Mouse (Mus musculus) thymus, postnatal 25 days (tissue): ENCODE results near the gene Lrrc8e.
"Not testable (repeated sequence)": the region's sequence is repeated elsewhere in the genome, so short reads cannot be mapped to it uniquely, and the experiment has no call there.

Experiments
- DNase-seq: peaks from one replicate; pipeline ENCODE4 v3.0.0; 2022

The Lrrc8e gene

GRCm38 (mm10) chr8:4222059-4222458 is 4.6 kb upstream of the Lrrc8e start:
- no peak for DNase-seq

- DNase-seq, result no peak
Measured at GRCm38 (mm10) chr8:4226323-4226722, 304 bp upstream of the Lrrc8e start.

- no peak for DNase-seq
Measured at GRCm38 (mm10) chr8:4227919-4228318, 1.3 kb downstream of the Lrrc8e start.

DNA sequence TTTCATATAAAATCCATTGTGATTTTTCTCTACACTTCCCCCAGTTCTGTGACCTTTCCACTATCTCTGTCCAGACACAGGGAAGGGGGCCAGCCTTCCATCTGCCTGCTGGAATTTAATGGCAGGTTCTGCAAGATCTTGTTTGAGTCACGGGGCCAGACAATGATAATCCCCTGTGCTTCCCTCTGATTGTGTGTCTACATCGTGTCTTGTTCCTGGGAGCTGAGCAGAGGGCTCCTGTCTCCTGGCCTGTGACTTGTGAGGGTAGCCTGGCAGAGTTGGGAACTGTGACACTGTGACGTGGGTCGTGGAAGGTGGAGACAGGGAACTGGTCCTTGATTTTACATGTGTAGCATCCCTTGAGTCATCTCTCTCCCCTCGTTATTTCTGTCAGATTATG is 3.2 kb downstream of the Lrrc8e start:
- DNase-seq, result no peak

- no peak for DNase-seq
Measured at GRCm38 (mm10) chr8:4230612-4231351, 4.2 kb downstream of the Lrrc8e start.

GRCm38 (mm10) chr8:4237814-4238433 is 11.3 kb downstream of the Lrrc8e start:
- no peak for DNase-seq

GRCm38 (mm10) chr8:4238434-4239192 is 12.0 kb downstream of the Lrrc8e start, which contains the start of the genes Map2k7 and Gm49320:
Gene Map2k7, plus strand, starts transcription at chr8:4238740.
Gene Gm49320, plus strand, starts transcription at chr8:4238865.
- DNase-seq, result peak; percentile 99

DNA sequence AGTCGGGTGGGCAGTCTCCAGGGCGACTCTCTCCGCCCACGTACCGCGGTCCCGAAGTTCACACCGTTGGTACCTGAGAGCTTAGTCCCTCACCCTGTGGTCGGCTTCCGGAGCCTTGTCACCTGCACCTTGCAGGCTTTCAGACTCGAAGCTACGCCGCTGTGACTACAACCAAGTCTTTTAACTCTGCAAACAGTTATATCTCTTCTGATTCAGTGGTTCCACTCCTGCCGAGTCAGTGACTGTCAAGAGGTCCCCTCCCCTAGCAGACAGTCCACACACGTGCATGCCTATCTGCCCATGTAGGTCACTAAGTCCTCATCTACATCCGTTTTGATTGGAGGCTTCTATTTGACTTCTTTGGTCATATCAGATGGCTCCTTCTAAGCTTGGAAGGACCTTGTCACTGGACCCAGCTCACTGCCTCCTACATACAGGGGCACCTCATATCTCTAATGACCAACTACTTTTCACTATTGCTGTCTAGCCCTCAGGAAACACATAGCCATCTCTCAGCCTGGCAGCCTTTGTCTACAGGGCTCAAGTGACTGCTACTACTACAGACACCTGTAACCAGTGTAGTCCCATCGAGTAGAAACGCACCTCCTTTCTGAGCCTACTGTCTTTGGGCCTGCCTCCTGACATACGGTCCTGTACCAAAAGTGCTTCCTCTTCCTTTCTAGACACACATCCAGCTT is 12.7 kb downstream of the Lrrc8e start:
- DNase-seq, result no peak

GRCm38 (mm10) chr8:4245061-4245460 is 18.4 kb downstream of the Lrrc8e start:
- DNase-seq, result no peak

DNA sequence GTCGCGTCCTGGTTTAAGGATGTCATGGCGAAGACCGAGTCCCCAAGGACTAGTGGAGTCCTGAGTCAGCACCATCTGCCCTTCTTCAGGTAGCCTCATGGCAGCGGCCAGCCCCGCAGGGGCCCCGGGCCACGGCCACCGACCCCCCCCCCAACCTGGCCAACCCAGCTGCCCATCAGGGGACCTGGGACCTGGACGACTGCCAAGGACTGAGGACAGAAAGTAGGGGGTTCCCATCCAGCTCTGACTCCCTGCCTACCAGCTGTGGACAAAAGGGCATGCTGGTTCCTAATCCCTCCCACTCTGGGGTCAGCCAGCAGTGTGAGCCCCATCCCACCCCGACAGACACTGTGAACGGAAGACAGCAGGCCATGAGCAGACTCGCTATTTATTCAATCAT is 19.1 kb downstream of the Lrrc8e start:
- no peak for DNase-seq

DNA sequence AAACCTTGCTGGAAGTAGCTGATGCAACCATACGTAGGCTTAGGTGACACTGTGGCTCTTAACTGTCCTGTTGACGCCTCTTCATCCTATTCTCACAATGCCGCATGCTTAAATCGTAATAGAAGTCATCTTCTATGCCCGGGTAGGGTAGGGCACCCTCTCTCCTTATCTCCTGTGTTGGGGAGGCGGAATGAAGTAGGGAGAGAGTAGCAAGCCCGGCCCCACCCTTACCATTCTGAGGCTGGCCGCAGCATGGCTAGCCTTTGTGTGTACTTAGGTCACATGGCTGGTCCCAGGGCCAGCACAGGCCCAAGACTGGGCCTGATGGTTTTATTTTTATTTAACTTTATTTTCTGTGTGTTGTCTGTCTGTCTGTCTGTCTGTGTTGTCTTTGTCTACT is 20.6 kb downstream of the Lrrc8e start:
- DNase-seq, result no peak

GRCm38 (mm10) chr8:4247951-4248540 is 21.4 kb downstream of the Lrrc8e start, which contains the start of gene Tgfbr3l:
Gene Tgfbr3l, plus strand, starts transcription at chr8:4248214.
- no peak for DNase-seq

DNA sequence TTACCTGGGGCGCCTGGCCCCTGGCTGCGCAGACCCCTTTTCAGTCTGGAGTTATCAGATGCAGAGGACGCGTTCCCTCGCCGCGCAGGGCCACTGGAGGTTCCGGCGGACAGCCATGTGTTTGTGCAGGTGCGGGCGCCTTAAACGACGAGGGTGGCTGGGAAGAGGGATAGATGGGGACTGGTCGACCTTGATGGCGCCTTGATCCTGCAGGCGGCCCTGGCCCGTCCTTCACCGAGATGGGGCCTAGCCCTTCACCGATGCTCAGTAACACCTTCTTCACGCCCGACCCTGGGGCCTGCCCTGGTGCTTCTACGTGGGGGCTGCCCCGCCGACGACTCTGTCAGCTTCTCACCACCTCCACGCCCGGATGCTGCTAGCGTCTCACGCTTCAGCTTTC is 22.6 kb downstream of the Lrrc8e start:
- DNase-seq, result no peak

- peak; percentile 81 for DNase-seq
Measured at GRCm38 (mm10) chr8:4250306-4250970, 23.8 kb downstream of the Lrrc8e start.

GRCm38 (mm10) chr8:4252116-4252760 is 25.6 kb downstream of the Lrrc8e start:
- DNase-seq, result no peak

GRCm38 (mm10) chr8:4252934-4253841 is 26.6 kb downstream of the Lrrc8e start, which contains the start of gene Snapc2:
Gene Snapc2, plus strand, starts transcription at chr8:4253080.
- peak; percentile 95 for DNase-seq

DNA sequence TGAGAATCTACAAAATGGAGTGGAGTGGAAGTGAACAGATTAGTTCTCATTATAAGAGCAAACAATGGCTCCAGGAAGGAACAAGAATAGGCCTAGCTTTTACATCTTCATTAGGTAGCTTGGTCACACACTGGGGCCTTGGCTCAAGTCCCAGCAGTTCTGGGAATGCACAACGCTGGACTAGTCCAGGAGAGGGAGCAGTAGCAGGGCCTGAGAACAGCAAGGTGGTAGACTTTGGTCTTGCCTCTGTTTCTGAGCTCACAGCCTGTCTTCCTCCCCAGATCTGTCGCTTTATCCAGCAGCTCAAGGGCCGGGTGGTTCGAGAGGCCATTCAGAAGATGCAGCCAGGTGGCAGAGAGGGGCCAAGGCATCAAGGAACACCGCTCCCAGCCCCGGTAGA is 27.4 kb downstream of the Lrrc8e start:
- no peak for DNase-seq

- DNase-seq, result not testable (repeated sequence)
Measured at GRCm38 (mm10) chr8:4255471-4255870, 28.8 kb downstream of the Lrrc8e start.

- no peak for DNase-seq
Measured at GRCm38 (mm10) chr8:4256911-4257310, 30.3 kb downstream of the Lrrc8e start.

DNA sequence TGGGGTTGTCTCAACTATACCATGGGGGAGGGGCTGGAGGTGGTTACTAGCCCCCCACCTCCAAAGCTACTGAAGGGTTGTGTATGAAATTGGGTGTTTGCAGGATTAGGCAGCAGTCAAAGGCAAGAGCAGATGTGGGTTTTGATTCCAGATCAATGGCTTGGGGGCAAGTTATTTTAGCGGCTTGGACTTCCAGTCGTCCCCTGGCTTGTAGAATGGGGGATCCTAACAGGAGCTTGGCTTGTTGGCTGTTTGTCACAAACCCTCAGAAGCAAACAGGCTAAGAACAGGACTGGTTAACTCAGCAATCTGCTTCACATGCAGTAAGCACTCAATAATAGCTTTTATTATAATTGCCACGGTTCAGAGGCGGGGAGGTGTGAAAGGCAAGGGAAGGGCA is 30.7 kb downstream of the Lrrc8e start:
- DNase-seq, result no peak
